Mouse (Mus musculus): Measurements from ENCODE around the gene Dock1.

Dock1 gene

GRCm38 (mm10) chr7:134696126-134696979 lies 25.9 kb downstream of the Dock1 start:
- DNase-seq (ENCODE audit: low spot score) = no peak

GRCm38 (mm10) chr7:134697479-134697878 lies 27.0 kb downstream of the Dock1 start:
- no peak for DNase-seq (ENCODE audit: low spot score)

- no peak for DNase-seq (ENCODE audit: low spot score)
Observed at GRCm38 (mm10) chr7:134698246-134698645, 27.8 kb downstream of the Dock1 start.

GRCm38 (mm10) chr7:134700001-134700400 lies 29.5 kb downstream of the Dock1 start:
- DNase-seq (ENCODE audit: low spot score) = no peak

- no peak for DNase-seq (ENCODE audit: low spot score)
Observed at GRCm38 (mm10) chr7:134702481-134702880, 32.0 kb downstream of the Dock1 start.

GRCm38 (mm10) chr7:134703704-134704103 lies 33.2 kb downstream of the Dock1 start:
- DNase-seq (ENCODE audit: low spot score) = no peak

- peak; percentile 80 for DNase-seq (ENCODE audit: low spot score)
Observed at GRCm38 (mm10) chr7:134709226-134709853, 38.9 kb downstream of the Dock1 start.

- no peak for DNase-seq (ENCODE audit: low spot score)
Observed at GRCm38 (mm10) chr7:134711576-134711975, 41.1 kb downstream of the Dock1 start.

GRCm38 (mm10) chr7:134719406-134719805 lies 49.0 kb downstream of the Dock1 start:
- DNase-seq (ENCODE audit: low spot score) = no peak

- no peak for DNase-seq (ENCODE audit: low spot score)
Observed at GRCm38 (mm10) chr7:134722361-134722760, 51.9 kb downstream of the Dock1 start.

GRCm38 (mm10) chr7:134722955-134723354 lies 52.5 kb downstream of the Dock1 start:
- no peak for DNase-seq (ENCODE audit: low spot score)

GRCm38 (mm10) chr7:134723509-134723908 lies 53.1 kb downstream of the Dock1 start:
- DNase-seq (ENCODE audit: low spot score) = no peak

- DNase-seq (ENCODE audit: low spot score) = no peak
Observed at GRCm38 (mm10) chr7:134724841-134725240, 54.4 kb downstream of the Dock1 start.

- peak; percentile 66 for DNase-seq (ENCODE audit: low spot score)
Observed at GRCm38 (mm10) chr7:134725551-134726529, 55.4 kb downstream of the Dock1 start.

- no peak for DNase-seq (ENCODE audit: low spot score)
Observed at GRCm38 (mm10) chr7:134726530-134727258, 56.2 kb downstream of the Dock1 start.

GRCm38 (mm10) chr7:134729348-134729747 lies 58.9 kb downstream of the Dock1 start:
- no peak for DNase-seq (ENCODE audit: low spot score)

GRCm38 (mm10) chr7:134730406-134731126 lies 60.1 kb downstream of the Dock1 start:
- no peak for DNase-seq (ENCODE audit: low spot score)

GRCm38 (mm10) chr7:134747059-134747458 lies 76.6 kb downstream of the Dock1 start:
- no peak for DNase-seq (ENCODE audit: low spot score)

- no peak for DNase-seq (ENCODE audit: low spot score)
Observed at GRCm38 (mm10) chr7:134748376-134748775, 77.9 kb downstream of the Dock1 start.

- DNase-seq (ENCODE audit: low spot score) = no peak
Observed at GRCm38 (mm10) chr7:134749613-134750012, 79.2 kb downstream of the Dock1 start.

- no peak for DNase-seq (ENCODE audit: low spot score)
Observed at GRCm38 (mm10) chr7:134751496-134751895, 81.0 kb downstream of the Dock1 start.

All from layer of hippocampus, adult 11-12 months (tissue).